Mouse (Mus musculus): ENCODE data around the gene Mindy2. TPM values are rescaled to one million over a fixed set of nuclear protein-coding genes. Genes with fewer than 3 reads are reported as not detected.

Mindy2 gene
- polyA plus RNA-seq, 1 experiment from 2014 or later: 11.8 TPM

DNA sequence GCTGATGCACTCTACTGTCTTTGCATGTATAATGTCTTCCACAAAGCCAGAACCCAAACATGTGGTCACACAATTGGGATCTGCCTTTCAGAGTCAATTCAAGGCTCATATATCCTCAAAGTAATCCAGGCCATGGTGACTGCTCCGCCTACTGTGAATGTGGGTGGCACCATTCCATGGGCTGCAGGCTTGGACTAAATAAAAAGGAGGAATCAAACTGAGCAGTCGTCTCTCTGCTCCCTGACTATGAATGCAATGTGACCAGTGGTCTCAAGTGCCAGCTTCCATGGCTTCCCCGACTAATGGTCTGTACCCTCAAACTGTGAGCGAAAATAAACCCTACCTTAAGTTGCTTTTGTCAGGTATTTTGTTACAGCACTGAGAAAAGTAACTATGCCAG, 2.5 kb downstream of the Mindy2 start:
- ATAC-seq (ENCODE audit: low FRiP score, low TSS enrichment) (no peak), DNase-seq (ENCODE audit: low spot score) (no peak)
- H3K4me2 ChIP-seq (replicated peaks; ENCODE audit: low read depth): 0 out of 2 replicates have a peak overlapping the region, but pooled peaks have one; percentile 9
- no peak overlapping the region for H3K9ac ChIP-seq (ENCODE audit: low read length)
- no peaks in the 10 kb centered on the region for H3K36me3 ChIP-seq (ENCODE audit: control insufficient read depth, insufficient read depth, low read length)
- H3K27me3 ChIP-seq (ENCODE audit: control insufficient read depth, insufficient read depth, low read length): no peaks in the 10 kb centered on the region
- H3K9me3 ChIP-seq (ENCODE audit: control insufficient read depth, low read length): no peaks in the 10 kb centered on the region
- H3K4me3 ChIP-seq (ENCODE audit: low read depth, low read length): no peak overlapping the region
- 76% methylated on average over 4 of the region's 4 CpGs for WGBS
- no peaks in the 10 kb centered on the region for H3K4me1 ChIP-seq (replicated peaks; ENCODE audit: control insufficient read depth, insufficient read depth)
- no peak overlapping the region for H3K27ac ChIP-seq (replicated peaks)
- TF ChIP-seq CTCF (IDR thresholded peaks at IDR 0.05; ENCODE audit: low read depth) (no peak), EP300 (optimal IDR thresholded peaks at IDR 0.05) (no peak)

DNA sequence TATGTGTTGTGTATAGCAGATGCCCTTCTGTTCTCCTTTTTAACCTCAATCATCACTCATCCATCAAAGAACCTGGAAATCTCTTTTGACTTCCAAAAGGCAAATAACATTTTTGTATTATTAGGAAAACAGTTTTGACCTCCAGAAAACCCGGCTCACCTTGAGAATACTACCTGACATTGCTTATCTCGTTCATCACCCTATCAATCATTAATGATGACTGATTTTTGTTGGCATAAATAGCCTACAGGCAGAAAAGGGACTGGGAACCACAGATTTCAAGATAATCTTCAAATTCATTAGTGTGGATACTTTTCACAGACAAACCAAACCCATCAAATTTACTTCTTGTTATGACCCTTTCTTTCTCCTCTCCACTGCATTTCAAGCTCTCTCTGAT, 3.1 kb downstream of the Mindy2 start:
- DNase-seq (ENCODE audit: low spot score) (no peak), ATAC-seq (ENCODE audit: low FRiP score, low TSS enrichment) (no peak)
- Histone ChIP-seq H3K4me2 (replicated peaks; ENCODE audit: low read depth) (0 out of 2 replicates have a peak overlapping the region, but pooled peaks have one; percentile 9), H3K9ac (ENCODE audit: low read length) (no peak overlapping the region), H3K4me3 (ENCODE audit: low read depth, low read length) (no peak overlapping the region), H3K4me1 (replicated peaks; ENCODE audit: control insufficient read depth, insufficient read depth) (no peaks in the 10 kb centered on the region), H3K27ac (replicated peaks) (no peak overlapping the region), H3K9me3 (ENCODE audit: control insufficient read depth, low read length) (no peaks in the 10 kb centered on the region), H3K36me3 (ENCODE audit: control insufficient read depth, insufficient read depth, low read length) (no peaks in the 10 kb centered on the region), H3K27me3 (ENCODE audit: control insufficient read depth, insufficient read depth, low read length) (no peaks in the 10 kb centered on the region)
- WGBS: 65% methylated on average over 2 of the region's 2 CpGs
- TF ChIP-seq EP300 (optimal IDR thresholded peaks at IDR 0.05) (no peak), CTCF (IDR thresholded peaks at IDR 0.05; ENCODE audit: low read depth) (no peak)

DNA sequence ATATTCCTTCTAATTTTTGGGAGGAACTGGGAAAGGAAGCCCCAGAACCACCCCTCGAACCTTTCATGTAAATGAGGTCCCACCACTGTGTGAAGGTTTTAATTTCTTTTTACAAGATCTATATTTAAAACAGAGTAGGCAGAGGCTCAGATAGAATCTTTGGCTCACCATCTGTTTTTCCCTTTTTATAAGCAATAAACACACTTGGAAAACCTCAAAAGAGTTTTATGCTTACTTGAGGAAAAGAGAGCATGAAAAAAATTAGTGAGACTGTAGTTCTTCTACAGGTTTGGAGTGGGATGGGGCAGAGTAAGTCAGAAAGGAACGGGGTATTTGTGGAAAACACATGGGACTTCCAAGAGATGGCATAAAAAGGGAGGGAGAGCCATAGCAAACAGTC, 4.8 kb downstream of the Mindy2 start:
- Histone ChIP-seq H3K27me3 (ENCODE audit: control insufficient read depth, insufficient read depth, low read length) (no peaks in the 10 kb centered on the region), H3K4me3 (ENCODE audit: low read depth, low read length) (no peak overlapping the region), H3K4me2 (replicated peaks; ENCODE audit: low read depth) (no peak overlapping the region), H3K9ac (ENCODE audit: low read length) (no peak overlapping the region), H3K36me3 (ENCODE audit: control insufficient read depth, insufficient read depth, low read length) (no peaks in the 10 kb centered on the region), H3K9me3 (ENCODE audit: control insufficient read depth, low read length) (no peaks in the 10 kb centered on the region), H3K27ac (replicated peaks) (no peak overlapping the region), H3K4me1 (replicated peaks; ENCODE audit: control insufficient read depth, insufficient read depth) (no peaks in the 10 kb centered on the region)
- 65% methylated on average over 2 of the region's 2 CpGs for WGBS
- ATAC-seq (ENCODE audit: low FRiP score, low TSS enrichment) (no peak), DNase-seq (ENCODE audit: low spot score) (no peak)
- TF ChIP-seq CTCF (IDR thresholded peaks at IDR 0.05; ENCODE audit: low read depth): no peak
- no peak for TF ChIP-seq EP300 (optimal IDR thresholded peaks at IDR 0.05)

DNA sequence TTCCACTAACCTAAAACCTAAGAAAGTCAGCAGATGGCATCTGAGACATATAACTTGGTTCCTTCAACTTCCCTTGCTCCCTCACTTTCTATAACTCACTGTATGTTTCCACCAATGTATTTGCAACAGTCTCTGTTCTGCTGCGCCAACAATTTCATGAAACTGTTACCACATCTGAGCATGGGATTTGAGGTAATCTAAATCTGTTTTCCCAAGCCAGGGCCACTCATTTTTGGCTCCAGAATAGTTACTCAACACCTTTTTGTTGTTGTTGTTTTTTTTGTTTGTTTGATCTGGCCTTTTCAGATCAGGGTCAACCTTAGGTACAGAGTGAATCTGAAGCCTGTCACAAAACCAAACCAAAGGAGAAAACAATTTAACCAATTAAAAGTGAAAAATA, 6.0 kb downstream of the Mindy2 start:
- Histone ChIP-seq H3K27ac (replicated peaks) (no peak overlapping the region), H3K4me3 (ENCODE audit: low read depth, low read length) (no peak overlapping the region), H3K36me3 (ENCODE audit: control insufficient read depth, insufficient read depth, low read length) (no peaks in the 10 kb centered on the region), H3K27me3 (ENCODE audit: control insufficient read depth, insufficient read depth, low read length) (no peaks in the 10 kb centered on the region), H3K4me1 (replicated peaks; ENCODE audit: control insufficient read depth, insufficient read depth) (no peaks in the 10 kb centered on the region), H3K9ac (ENCODE audit: low read length) (no peak overlapping the region), H3K4me2 (replicated peaks; ENCODE audit: low read depth) (no peak overlapping the region), H3K9me3 (ENCODE audit: control insufficient read depth, low read length) (no peaks in the 10 kb centered on the region)
- 90% methylated on average over 1 of the region's 1 CpGs for WGBS
- no peak for TF ChIP-seq EP300 (optimal IDR thresholded peaks at IDR 0.05)
- no peak for TF ChIP-seq CTCF (IDR thresholded peaks at IDR 0.05; ENCODE audit: low read depth)
- DNase-seq (ENCODE audit: low spot score): no peak
- no peak for ATAC-seq (ENCODE audit: low FRiP score, low TSS enrichment)

DNA sequence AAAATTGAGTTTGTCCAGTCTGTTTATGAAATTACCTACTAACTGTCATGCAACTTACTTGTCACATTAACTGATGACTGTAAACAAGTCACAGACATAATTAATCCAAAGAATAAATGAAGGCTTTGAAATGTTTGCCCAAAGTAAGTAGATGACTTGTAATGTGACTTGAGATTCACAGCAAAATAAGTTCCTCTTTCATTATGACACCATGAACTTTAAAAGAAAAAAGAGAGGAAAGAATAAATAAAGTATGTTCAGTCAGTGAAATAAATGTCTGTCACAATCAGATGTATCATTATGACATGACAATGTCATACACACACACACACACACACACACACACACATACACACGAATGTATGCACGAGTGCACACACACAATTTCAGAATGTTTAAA, 6.7 kb downstream of the Mindy2 start:
- H3K9me3 ChIP-seq (ENCODE audit: control insufficient read depth, low read length): no peaks in the 10 kb centered on the region
- H3K4me3 ChIP-seq (ENCODE audit: low read depth, low read length): no peak overlapping the region
- 71% methylated on average over 2 of the region's 2 CpGs for WGBS
- H3K27ac ChIP-seq (replicated peaks): no peak overlapping the region
- no peaks in the 10 kb centered on the region for H3K36me3 ChIP-seq (ENCODE audit: control insufficient read depth, insufficient read depth, low read length)
- no peak for DNase-seq (ENCODE audit: low spot score)
- H3K4me1 ChIP-seq (replicated peaks; ENCODE audit: control insufficient read depth, insufficient read depth): no peaks in the 10 kb centered on the region
- H3K4me2 ChIP-seq (replicated peaks; ENCODE audit: low read depth): no peak overlapping the region
- H3K9ac ChIP-seq (ENCODE audit: low read length): no peak overlapping the region
- ATAC-seq (ENCODE audit: low FRiP score, low TSS enrichment): no peak
- no peak for TF ChIP-seq EP300 (optimal IDR thresholded peaks at IDR 0.05)
- H3K27me3 ChIP-seq (ENCODE audit: control insufficient read depth, insufficient read depth, low read length): no peaks in the 10 kb centered on the region

DNA sequence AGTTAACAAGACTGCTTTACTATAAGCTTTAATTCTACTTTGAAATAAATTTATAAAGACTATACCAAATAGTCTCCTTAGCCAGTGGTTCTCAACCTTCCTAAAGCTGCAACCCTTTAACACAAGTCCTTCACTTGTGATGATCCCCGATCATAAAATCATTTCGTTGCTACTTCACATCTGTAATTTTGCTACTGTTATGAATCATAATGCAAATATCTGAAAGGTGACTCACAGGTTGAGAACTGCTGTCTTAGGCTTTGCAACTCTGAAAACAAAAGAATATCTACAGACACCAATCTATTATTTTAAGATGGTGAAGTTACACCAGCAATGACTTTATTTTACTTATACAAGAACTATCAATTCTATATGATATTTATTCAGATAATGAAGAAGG, 20.2 kb downstream of the Mindy2 start:
- 56% methylated on average over 2 of the region's 2 CpGs for WGBS

More for the DNA sequence above, 20.2 kb downstream of the Mindy2 start:
- Histone ChIP-seq H3K36me3 (ENCODE audit: control insufficient read depth, insufficient read depth, low read length) (no peaks in the 10 kb centered on the region), H3K4me1 (replicated peaks; ENCODE audit: control insufficient read depth, insufficient read depth) (no peaks in the 10 kb centered on the region), H3K4me3 (ENCODE audit: low read depth, low read length) (no peak overlapping the region), H3K27ac (replicated peaks) (no peak overlapping the region), H3K27me3 (ENCODE audit: control insufficient read depth, insufficient read depth, low read length) (no peaks in the 10 kb centered on the region), H3K4me2 (replicated peaks; ENCODE audit: low read depth) (no peak overlapping the region), H3K9me3 (ENCODE audit: control insufficient read depth, low read length) (no peaks in the 10 kb centered on the region), H3K9ac (ENCODE audit: low read length) (no peak overlapping the region)
- ATAC-seq (ENCODE audit: low FRiP score, low TSS enrichment) (no peak), DNase-seq (ENCODE audit: low spot score) (no peak)
- TF ChIP-seq EP300 (optimal IDR thresholded peaks at IDR 0.05): no peak
- no peak for TF ChIP-seq CTCF (IDR thresholded peaks at IDR 0.05; ENCODE audit: low read depth)
